Mouse (Mus musculus) forebrain, embryonic 11.5 days (tissue): ENCODE results near the gene Nrsn2. TPM values are rescaled to one million over a fixed set of nuclear protein-coding genes. Genes with fewer than 3 reads are reported as not detected.

Experiments
- ATAC-seq: fragments of 200-750 bp; cut with Nextera tagmentation; replicated peaks from 2 replicates; pipeline ENCODE4 v1.8.0; 2017; ENCODE audit warnings: moderate TSS enrichment; ENCODE audit not compliant: low FRiP score
- DNase-seq: peaks from one replicate; pipeline ENCODE4 v3.0.0-alpha.2; 2017; ENCODE audit warnings: low spot score
- H3K27ac ChIP-seq: fragments of 300-500 bp; sonication (generic); 2 replicates; pipeline ENCODE4 v1.5.1; 2014; ENCODE audit warnings: low read depth, low read length
- H3K27me3 ChIP-seq: fragments of 300-500 bp; sonication (generic); 2 replicates; pipeline ENCODE4 v1.6.1; 2014; ENCODE audit warnings: mild to moderate bottlenecking, low read length, mixed read lengths; ENCODE audit not compliant: control insufficient read depth, insufficient read depth
- H3K36me3 ChIP-seq: fragments of 300-500 bp; sonication (generic); 2 replicates; pipeline ENCODE4 v1.6.1; 2014; ENCODE audit warnings: mild to moderate bottlenecking, low read length, moderate library complexity, mixed read lengths; ENCODE audit not compliant: control insufficient read depth, insufficient read depth
- H3K4me1 ChIP-seq: fragments of 300-500 bp; sonication (generic); replicated peaks from 2 replicates; pipeline ENCODE4 v1.6.1; 2014; ENCODE audit warnings: low read length, mixed read lengths; ENCODE audit not compliant: control insufficient read depth, insufficient read depth
- H3K4me2 ChIP-seq: fragments of 300-500 bp; sonication (generic); 2 replicates; pipeline ENCODE4 v1.6.1; 2014; ENCODE audit warnings: low read depth, mild to moderate bottlenecking, low read length, moderate library complexity, mixed read lengths; ENCODE audit not compliant: severe bottlenecking
- H3K4me3 ChIP-seq: fragments of 300-500 bp; sonication (generic); 2 replicates; pipeline ENCODE4 v1.5.1; 2014; ENCODE audit warnings: low read depth, low read length
- H3K9ac ChIP-seq: fragments of 300-500 bp; sonication (generic); 2 replicates; pipeline ENCODE4 v1.6.1; 2014; ENCODE audit warnings: low read length
- H3K9me3 ChIP-seq: fragments of 300-500 bp; sonication (generic); 2 replicates; pipeline ENCODE4 v1.6.1; 2016; ENCODE audit warnings: low read length, mixed read lengths; ENCODE audit not compliant: control insufficient read depth
- WGBS: fragments of 180-500 bp; shearing (Covaris S2); extraction: QIAGEN DNeasy Blood & Tissue Kit; methylation state at CpG from one replicate; pipeline ENCODE4 v1.1.7; 2014; 5-methylcytosine and 5-hydroxymethylcytosine counted together
- polyA plus RNA-seq: library from polyadenylated mRNA; unstranded; fragments of >200 nt; fragmentation: Nextera tagmentation; extraction: Ambion mirVana; gene quantifications from 2 replicates; pipeline ENCODE4 v1.2.1, GENCODE M21; 2014

The Nrsn2 gene
- polyA plus RNA-seq, 1 experiment from 2014 or later, result 6.3 TPM

GRCm38 (mm10) chr2:152349842-152350540, 26.4 kb downstream of the Nrsn2 start:
- WGBS, result 94% methylated on average over 8 of the region's 8 CpGs
- DNase-seq, result no peak
- no peak for ATAC-seq

DNA sequence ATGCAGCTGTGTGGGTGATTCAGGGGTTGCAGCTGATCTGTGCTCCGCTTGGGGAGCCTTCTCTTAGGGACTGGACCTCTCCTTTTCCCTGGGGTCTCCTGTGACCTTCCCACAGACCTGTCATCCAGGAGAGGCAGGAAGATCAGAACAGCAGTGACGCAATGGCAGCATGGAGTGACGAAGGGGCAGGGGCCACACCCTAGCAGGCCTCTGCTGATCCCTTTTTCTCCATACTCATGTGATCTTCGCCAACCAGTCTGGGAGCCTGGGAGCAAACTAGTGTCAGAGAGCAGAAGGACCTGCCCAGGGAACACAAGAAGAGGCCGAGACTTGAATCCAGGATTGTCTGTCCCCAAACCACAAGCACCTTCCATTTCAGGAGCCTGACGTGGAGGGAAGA, 27.2 kb downstream of the Nrsn2 start:
- Histone ChIP-seq H3K27ac (no peak overlapping the region), H3K4me2 (no peak overlapping the region), H3K4me3 (no peak overlapping the region), H3K36me3 (no peaks in the 10 kb centered on the region), H3K9me3 (no peaks in the 10 kb centered on the region), H3K27me3 (no peaks in the 10 kb centered on the region; the same call in 1 of the 2 replicates), H3K4me1 (0 out of 2 replicates have a peak, but pooled peaks cover 3% of the 10 kb centered on the region), H3K9ac (no peak overlapping the region)
- WGBS, result 87% methylated on average over 6 of the region's 6 CpGs
- DNase-seq (no peak), ATAC-seq (no peak)

More at GRCm38 (mm10) chr2:152349842-152350540, 26.4 kb downstream of the Nrsn2 start:
- Histone ChIP-seq H3K36me3 (no peaks in the 10 kb centered on the region), H3K27me3 (no peaks in the 10 kb centered on the region), H3K27ac (no peak overlapping the region), H3K4me1 (no peaks in the 10 kb centered on the region), H3K9me3 (no peaks in the 10 kb centered on the region), H3K4me3 (no peak overlapping the region), H3K4me2 (no peak overlapping the region), H3K9ac (no peak overlapping the region)

DNA sequence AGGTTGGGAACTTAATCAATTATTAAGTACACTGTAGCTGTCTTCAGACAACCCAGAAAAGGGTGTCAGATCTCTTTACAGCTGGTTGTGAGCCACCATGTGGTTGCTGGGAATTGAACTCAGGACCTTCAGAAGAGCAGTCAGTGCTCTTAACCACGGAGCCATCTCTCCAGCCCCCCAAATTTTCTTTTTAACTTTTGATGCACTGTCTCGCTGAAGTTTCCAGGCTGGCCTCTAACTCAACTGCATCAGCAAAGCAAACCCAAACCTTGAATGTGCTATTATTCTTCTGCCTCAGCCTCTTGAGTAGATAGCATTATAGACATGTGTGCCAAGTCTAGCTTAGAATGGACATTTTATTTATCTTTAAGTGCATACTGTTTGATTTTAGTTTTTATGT, 28.7 kb downstream of the Nrsn2 start:
- H3K4me3 ChIP-seq, result no peak overlapping the region
- no peak for DNase-seq
- no peak overlapping the region for H3K4me2 ChIP-seq
- H3K36me3 ChIP-seq, result no peaks in the 10 kb centered on the region
- 77% methylated on average over 2 of the region's 2 CpGs for WGBS
- no peak overlapping the region for H3K27ac ChIP-seq
- H3K9ac ChIP-seq, result no peak overlapping the region
- H3K9me3 ChIP-seq, result no peaks in the 10 kb centered on the region
- H3K4me1 ChIP-seq, result 0 out of 2 replicates have a peak, but pooled peaks cover 6% of the 10 kb centered on the region
- no peaks in the 10 kb centered on the region; the same call in none of the 2 replicates for H3K27me3 ChIP-seq
- no peak for ATAC-seq

- H3K4me3 ChIP-seq, result no peak overlapping the region
- no peak for ATAC-seq
- H3K9me3 ChIP-seq, result no peaks in the 10 kb centered on the region
- 0 out of 2 replicates have a peak, but pooled peaks cover 6% of the 10 kb centered on the region for H3K4me1 ChIP-seq
- no peaks in the 10 kb centered on the region; the same call in none of the 2 replicates for H3K27me3 ChIP-seq
- no peak for DNase-seq
- no peak overlapping the region for H3K9ac ChIP-seq
- no peak overlapping the region for H3K4me2 ChIP-seq
- 47% methylated on average over 9 of the region's 9 CpGs for WGBS
- no peaks in the 10 kb centered on the region for H3K36me3 ChIP-seq
- no peak overlapping the region for H3K27ac ChIP-seq
Measured at GRCm38 (mm10) chr2:152346776-152347465, 29.5 kb downstream of the Nrsn2 start.

DNA sequence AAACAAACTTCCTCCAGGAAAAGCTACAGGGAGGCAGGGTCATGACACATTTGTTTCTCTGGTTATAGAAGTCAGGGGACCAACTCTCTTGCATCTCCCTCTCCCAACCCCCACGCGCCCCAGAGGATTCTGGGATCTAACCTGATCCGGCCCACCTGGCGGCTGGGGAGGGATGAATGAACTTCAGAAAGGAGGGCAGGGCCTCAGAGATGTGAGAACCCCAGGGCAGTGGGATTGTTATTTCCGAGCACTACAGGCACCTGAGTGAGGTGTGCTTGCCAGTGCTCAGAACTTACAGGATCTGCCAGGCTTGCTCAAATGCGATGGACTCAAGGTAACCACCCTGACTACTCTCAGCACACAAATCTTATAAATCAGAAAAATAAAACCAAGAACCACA, 31.0 kb downstream of the Nrsn2 start:
- 54% methylated on average over 6 of the region's 6 CpGs for WGBS
- 0 out of 2 replicates have a peak, but pooled peaks cover 6% of the 10 kb centered on the region for H3K4me1 ChIP-seq
- H3K27ac ChIP-seq, result no peak overlapping the region
- H3K36me3 ChIP-seq, result no peaks in the 10 kb centered on the region
- H3K27me3 ChIP-seq, result no peaks in the 10 kb centered on the region; the same call in none of the 2 replicates
- no peak for DNase-seq
- no peak overlapping the region for H3K4me3 ChIP-seq
- H3K9ac ChIP-seq, result no peak overlapping the region
- no peak overlapping the region for H3K4me2 ChIP-seq
- ATAC-seq, result no peak
- no peaks in the 10 kb centered on the region for H3K9me3 ChIP-seq

DNA sequence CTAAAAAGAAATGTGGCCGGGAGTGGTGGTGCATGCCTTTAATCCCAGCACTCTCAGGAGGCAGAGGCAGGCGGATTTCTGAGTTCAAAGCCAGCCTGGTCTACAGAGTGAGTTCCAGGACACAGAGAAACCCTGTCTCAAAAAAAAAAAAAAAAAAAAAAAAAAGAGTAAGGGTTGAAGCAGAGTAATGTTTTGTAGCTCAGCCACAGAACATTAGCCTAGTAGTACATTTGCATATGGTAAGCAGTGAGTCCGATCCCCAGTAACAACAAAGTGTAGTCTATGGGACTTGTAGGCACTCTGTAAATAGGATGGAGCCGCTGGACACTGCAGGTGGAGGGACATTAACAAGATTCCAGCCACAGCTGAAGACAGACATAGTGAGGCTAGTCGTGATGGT, 31.5 kb downstream of the Nrsn2 start:
- 67% methylated on average over 5 of the region's 5 CpGs for WGBS
- Histone ChIP-seq H3K9ac (no peak overlapping the region), H3K4me2 (no peak overlapping the region), H3K27me3 (no peaks in the 10 kb centered on the region; the same call in none of the 2 replicates), H3K4me1 (0 out of 2 replicates have a peak, but pooled peaks cover 6% of the 10 kb centered on the region), H3K9me3 (no peaks in the 10 kb centered on the region), H3K4me3 (no peak overlapping the region), H3K27ac (no peak overlapping the region), H3K36me3 (no peaks in the 10 kb centered on the region)
- ATAC-seq (no peak), DNase-seq (no peak)

GRCm38 (mm10) chr2:152344361-152344760, 32.1 kb downstream of the Nrsn2 start:
- DNase-seq (peak; percentile 55), ATAC-seq (no peak)
- H3K36me3 ChIP-seq, result no peaks in the 10 kb centered on the region
- 0 out of 2 replicates have a peak, but pooled peaks cover 6% of the 10 kb centered on the region for H3K4me1 ChIP-seq
- H3K9me3 ChIP-seq, result no peaks in the 10 kb centered on the region
- H3K4me2 ChIP-seq, result peak overlapping the region; percentile 95
- peak overlapping the region; percentile 61 for H3K9ac ChIP-seq
- H3K27me3 ChIP-seq, result no peaks in the 10 kb centered on the region; the same call in none of the 2 replicates
- 11% methylated on average over 10 of the region's 10 CpGs for WGBS
- H3K4me3 ChIP-seq, result peak overlapping the region; percentile 50
- no peak overlapping the region for H3K27ac ChIP-seq

- H3K4me3 ChIP-seq, result peak within 1 kb of the TSS; percentile 50
- peak within 1 kb of the TSS; percentile 95 for H3K4me2 ChIP-seq
- peak; percentile 87 for ATAC-seq
- no peak within 1 kb of the TSS for H3K27ac ChIP-seq
- no peaks in the 10 kb centered on the region for H3K36me3 ChIP-seq
- peak; percentile 89 for DNase-seq
- no peaks in the 10 kb centered on the region for H3K9me3 ChIP-seq
- peak within 1 kb of the TSS; percentile 61 for H3K9ac ChIP-seq
- no peaks in the 10 kb centered on the region; the same call in none of the 2 replicates for H3K27me3 ChIP-seq
- 0 out of 2 replicates have a peak, but pooled peaks cover 6% of the 10 kb centered on the region for H3K4me1 ChIP-seq
- under 1% methylated on average over 51 of the region's 52 CpGs for WGBS
Measured at GRCm38 (mm10) chr2:152343329-152344213, 32.9 kb downstream of the Nrsn2 start, which contains the start of gene Trib3. Gene Trib3 (minus strand): TSS chr2:152344032.
